Mouse (Mus musculus): ENCODE results near the gene Cyb5r2. TPM values are rescaled to one million over a fixed set of nuclear protein-coding genes. Genes with fewer than 3 reads are reported as not detected.

Cyb5r2 gene
- not detected in 2 replicates for total RNA-seq (2015)
- total RNA-seq (2017), result not detected in 2 replicates

DNA sequence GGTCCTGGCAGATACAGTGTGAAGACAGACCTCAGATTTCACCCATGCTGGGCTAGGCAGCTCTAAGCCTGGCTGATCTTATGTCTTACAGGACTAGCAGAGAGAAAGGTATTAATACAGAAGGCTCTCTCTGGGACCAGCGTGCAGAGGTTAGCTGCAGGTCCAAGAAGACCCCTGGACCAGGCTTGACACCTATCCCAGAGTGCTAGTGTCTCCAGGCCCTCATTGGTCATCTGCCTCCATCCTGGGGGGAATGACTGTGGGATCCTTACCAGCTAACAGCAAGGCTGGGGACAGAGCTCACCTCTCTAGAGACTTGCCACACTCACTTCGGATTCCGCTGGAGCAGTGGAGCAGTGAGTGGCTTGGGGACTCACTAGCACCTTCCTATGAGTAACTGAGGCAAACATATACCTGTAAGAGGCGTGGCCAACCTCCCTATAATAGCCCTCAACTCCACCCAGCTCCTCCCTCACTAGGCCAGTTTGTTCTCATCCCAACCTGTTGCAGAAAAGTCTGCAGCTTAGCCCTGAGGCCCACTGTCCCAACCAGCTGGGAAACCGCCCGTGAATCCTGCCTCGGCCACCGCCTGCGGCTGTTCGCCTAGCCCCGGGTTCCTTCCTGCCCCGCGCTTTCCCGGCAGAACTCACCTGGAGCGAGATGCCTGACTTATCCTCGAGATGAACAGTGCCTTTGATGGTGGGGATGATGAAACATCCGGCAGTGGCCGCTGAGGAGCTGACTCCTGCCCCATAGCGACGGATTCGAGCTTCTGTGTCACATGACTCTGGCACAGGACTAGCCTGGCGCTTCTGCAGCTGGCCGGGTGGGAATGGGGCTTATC lies at the start of gene Cyb5r2:
Gene Cyb5r2, minus strand, starts transcription at position 725 of the 844 bp plus-strand sequence.
- peak; percentile 71 for ATAC-seq (replicated peaks; ENCODE audit: poor library complexity)

DNA sequence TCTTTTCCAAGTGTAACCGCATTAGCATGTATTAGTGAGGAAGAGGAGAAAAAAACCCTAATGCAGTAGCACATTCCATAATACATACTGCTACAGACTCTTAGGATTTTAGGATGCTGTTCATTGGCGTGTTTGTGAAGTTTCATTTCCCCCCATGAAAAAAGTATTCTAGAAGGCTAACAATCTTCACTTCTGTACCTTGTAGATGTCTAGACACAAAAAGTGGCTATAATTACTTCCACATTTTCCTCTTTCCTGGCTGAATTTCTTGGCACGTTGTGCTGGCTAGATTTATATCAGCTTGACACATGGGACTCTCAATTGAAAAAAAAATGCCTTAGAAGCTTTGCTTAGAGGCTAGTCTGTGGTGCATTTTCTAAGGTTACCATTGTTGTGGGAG lies 44.3 kb upstream of the Cyb5r2 start:
- ATAC-seq (replicated peaks; ENCODE audit: poor library complexity), result no peak

DNA sequence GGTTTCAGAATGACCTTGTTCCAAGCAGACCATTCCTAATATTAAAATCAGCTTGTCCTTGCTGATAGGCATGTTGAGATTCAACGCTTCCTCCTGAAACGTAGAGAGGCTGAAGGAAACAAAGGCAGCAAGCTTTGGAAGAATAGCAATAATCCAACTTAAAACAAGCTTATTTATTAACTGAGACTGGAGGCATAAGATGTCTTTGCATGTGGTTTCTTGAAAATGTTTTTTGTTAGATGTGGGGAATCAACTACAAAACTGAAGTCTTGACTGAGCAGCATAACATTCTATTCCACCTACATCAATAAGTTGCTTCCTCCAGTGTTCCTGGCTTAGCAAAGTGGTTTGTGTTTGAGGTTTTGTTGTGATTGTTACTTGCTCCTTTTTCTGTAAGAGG lies 43.3 kb upstream of the Cyb5r2 start, which contains the start of gene Ovch2:
Gene Ovch2, minus strand, starts transcription at position 101 of the 400 bp plus-strand sequence.
- ATAC-seq (replicated peaks; ENCODE audit: poor library complexity), result no peak

DNA sequence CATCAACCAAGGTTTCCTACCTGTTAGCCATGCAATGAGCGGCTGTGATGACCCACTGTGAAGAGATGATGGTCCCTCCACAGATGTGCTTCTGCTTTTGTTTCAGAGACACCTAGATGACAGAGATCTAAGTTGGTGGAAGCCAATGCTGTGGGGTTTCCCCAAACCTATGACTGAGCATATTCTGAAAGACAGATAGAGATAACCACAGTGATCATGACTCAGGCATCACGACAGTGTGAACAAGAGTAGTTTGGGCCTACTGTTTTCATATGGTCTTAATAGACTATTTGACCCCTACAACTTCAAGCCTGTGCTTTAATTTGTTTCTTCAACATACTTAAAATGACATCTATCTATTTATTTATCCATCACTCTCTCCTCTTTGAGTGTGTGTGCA lies 38.7 kb upstream of the Cyb5r2 start:
- no peak for ATAC-seq (replicated peaks; ENCODE audit: poor library complexity)

DNA sequence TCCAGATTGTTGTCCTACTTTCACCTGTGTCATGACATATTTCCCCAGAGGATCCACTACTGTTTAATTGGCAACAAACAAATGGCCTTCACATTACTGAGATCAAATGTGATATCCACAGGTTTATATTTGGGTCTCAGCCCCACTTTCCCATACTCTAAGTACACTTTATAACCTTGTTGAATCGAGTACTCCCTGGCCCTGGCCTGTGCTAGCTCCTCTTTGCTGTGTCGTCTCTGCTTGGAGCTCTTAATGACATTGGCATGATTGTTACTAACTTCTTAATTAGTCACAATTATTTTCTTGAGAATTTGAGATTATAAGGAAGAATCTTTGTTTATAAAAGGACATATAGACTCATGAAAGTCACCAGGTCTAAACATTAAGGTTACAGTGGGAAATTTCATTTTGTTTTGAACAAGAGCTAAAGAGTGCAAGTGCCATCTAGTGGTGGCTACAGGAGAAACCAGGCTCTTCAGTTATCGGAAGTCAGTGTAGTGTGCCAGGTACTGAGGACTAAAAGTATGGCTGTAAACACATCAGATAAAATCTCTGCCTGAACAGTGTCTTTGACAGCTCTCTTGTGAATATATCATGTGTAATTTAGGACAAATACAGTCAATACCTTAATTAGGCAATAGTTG lies 30.3 kb upstream of the Cyb5r2 start:
- peak; percentile 90 for ATAC-seq (replicated peaks; ENCODE audit: poor library complexity)

DNA sequence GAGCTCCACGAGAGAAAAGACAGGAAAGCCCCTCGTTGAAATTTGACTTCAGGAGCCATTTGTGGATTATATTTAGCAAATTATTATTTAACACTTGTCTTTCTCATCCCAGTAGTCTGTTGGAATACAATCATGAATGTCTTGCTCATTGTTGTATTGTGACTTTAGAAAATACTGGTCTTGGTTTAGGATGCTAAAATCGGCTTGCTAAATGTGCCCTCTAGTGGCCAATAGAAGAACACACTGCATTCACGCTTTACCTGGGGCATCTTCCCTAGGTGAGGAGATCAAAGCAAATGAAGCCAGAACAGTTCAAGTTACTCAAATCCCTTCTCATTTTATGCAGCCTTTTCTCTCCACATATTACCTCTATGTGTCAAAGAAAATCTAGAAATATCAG lies 21.8 kb upstream of the Cyb5r2 start:
- ATAC-seq (replicated peaks; ENCODE audit: poor library complexity), result peak; percentile 65

DNA sequence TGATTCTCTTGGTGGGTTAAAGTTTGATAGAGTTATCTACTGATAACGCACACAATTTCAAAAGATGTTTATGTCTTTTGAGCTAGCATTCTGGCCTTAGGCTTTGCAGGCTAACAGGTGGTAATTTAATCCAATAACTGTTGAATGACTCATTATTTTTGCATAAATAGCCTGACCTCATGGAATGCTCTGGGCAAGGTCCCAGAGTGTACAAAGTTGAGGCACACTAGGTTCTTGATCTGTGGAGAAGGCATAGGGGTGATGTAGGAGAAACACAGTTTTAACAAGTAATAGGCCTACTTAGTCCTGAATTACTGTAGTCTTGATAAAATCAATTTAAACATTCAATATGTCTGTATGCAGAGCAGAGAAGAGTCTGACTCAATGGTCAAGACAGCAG lies 20.4 kb upstream of the Cyb5r2 start:
- ATAC-seq (replicated peaks; ENCODE audit: poor library complexity), result no peak

DNA sequence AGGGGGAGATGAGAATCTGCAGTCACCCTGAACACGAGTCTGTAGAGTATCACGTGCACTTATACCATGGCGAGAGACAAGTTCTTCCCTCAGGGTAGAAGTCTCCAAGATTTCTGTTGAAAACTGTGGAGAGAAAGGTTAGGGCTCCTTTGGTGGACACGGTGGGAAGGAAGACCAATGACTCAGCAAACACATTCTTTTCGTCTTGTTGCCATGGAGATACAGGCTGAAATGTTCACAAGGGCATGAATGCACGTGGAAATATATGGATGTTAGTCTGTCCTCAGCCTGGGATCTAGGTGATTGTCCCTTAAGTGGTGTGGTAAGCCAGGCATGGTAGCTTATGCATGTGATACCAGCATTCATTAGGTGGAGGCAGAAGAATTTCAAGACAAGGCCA lies 13.0 kb upstream of the Cyb5r2 start:
- ATAC-seq (replicated peaks; ENCODE audit: poor library complexity), result no peak

DNA sequence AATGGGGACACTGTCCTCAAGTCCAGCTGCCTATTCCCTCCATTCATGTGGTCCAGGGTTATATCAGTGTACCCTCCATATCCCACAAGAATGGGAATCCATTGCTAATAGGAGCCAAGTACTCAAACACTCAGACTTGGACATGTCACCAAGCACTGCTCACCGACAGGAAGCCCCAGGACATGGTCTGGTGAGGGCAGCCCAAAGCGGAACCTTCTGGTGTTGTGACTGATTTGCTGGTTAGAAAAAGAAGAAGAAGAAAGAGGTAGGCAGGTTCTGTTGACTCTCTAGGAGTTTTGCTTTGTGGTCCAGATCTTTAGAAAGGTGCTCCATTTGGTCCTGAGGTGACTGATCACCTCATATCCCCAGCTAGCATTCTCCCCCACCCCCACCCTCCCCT lies 1.1 kb downstream of the Cyb5r2 start:
- peak; percentile 52 for ATAC-seq (replicated peaks; ENCODE audit: poor library complexity)

DNA sequence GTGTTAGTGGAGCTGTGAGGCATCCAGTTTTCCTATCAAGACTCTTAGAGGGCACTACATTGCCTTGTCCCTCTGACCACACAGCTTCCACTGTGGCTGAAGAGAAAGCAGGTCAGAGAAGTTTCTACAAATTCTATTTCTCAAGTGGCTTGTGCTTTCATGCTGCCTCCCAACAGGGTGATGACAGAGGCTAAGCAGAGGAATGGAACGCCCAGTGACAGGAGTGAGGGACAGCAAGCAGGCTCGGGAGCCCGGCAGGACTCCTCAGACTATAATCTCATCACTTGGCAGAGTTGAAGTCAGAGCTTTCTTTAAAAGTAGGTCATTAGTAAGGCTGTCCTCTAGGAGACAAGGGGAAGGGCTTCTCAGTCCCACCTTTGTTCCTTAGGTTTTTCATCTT lies 1.9 kb downstream of the Cyb5r2 start:
- no peak for ATAC-seq (replicated peaks; ENCODE audit: poor library complexity)

DNA sequence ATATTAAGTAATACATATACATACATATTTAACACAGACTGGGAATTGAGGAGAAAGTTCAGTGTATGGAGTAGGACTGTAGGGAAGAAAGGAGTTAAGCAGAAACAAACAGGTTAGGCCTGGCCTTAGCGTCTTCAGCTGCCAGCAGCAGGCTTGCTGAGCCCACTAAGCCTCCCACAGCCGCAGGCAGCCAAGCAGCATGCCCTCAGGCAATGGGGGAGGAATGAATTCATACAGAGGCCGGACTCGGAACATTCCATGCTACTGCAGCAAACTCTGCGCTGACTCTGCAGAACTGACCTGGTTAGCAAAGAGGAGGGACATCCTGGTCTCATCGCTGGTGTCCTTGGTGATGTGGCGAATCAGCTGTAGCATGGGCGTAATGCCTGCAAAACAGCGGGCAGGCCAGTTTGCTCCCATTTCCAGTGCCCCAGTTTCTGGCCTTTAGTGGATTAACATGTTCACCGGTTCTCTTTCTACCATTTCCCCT lies 5.8 kb downstream of the Cyb5r2 start:
- ATAC-seq (replicated peaks; ENCODE audit: poor library complexity), result no peak

DNA sequence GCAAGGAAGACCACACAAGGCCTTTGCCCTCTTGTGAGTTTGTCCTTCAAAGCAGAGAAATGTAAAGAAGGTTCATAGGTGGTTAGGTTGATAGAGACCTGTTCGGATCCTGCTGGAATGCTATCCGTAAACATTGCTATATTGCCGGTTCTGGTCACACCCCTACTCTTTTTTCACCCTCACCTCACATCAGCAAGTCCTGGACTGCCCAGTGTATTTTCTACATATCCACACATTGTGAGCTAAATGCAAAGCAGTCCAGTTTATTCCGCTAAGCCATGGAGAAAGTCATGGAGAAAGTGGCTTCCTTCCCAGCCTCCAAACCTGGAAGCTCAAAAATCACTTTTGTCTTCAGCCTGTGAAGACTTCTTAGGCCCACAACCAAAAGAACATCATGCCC lies 8.1 kb downstream of the Cyb5r2 start:
- no peak for ATAC-seq (replicated peaks; ENCODE audit: poor library complexity)

DNA sequence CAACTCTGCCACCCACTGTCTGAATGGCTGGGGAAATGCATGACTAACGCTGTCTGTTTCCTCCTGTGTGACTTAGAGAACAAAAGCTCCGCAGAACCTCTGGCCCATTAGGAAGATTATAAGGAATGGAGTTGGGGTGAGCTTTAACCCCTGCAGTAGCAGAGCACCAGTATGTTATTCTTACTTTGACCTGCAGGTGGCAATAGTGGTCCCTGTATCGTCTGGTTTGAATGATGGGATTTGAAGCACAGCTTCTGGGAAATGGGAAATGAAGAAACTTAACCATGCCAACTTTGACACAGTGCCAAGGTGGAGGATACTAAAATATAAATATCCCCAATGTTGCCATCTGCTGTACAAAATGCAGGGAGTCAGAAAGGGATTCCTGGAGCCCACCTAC lies 8.6 kb downstream of the Cyb5r2 start:
- ATAC-seq (replicated peaks; ENCODE audit: poor library complexity), result peak; percentile 81

DNA sequence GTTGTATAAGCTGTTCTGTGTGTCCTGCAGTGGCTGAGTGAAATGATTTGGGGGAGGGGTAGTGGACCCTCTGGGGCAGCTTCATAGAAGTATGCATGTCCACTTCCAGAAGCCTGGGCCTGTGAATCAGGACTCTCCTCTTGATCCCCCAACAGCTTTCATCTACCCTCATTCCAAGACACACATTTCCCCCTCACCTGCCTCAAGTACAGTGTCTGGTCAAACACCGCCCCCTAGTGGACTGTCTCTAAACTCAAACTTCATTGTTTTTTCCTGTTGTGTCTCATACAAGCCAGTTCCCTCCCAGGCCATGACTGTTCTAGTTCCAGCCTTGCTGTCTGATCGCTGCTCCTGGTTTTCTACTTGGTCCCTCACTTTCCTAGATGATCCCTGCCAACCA lies 9.9 kb downstream of the Cyb5r2 start:
- ATAC-seq (replicated peaks; ENCODE audit: poor library complexity), result peak; percentile 77

DNA sequence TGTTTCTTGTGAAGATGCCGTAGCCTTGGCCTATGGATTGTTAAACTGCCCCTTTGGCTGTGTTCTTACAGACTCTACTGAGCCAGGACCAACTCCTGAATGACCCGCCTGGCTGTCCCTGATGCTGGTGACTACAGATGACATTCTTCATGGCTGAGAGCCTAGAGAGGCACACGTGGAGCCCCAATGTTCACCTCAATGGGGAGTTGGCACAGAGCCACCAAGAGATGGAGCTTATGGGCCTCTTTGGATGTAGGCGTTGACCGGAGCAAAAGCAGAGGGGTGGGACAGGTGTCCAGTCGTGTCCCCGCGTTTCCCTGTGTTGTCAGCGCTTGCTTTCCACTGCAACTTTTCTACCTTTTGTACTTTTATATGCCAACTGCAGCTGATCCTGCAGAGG lies 10.4 kb downstream of the Cyb5r2 start:
- ATAC-seq (replicated peaks; ENCODE audit: poor library complexity), result no peak

DNA sequence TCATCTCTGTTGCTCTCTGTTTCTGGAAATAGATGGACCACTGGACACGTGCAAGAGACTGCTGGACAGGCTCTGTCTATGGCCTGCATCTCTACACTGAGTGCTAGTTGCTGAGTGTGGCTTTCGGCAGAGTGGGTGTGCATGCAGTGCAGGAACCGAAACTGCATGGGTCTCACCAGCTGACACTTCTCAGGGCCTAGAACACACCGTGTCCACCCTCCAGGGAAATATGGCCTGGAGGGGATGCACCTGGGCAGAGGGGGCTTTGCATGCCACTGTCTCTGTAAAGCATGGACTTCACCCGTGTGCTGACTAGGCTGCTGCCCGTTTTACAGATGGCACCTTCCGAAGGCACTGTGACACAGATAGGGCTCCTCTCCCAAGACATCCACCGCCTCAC lies 11.8 kb downstream of the Cyb5r2 start:
- ATAC-seq (replicated peaks; ENCODE audit: poor library complexity), result no peak

DNA sequence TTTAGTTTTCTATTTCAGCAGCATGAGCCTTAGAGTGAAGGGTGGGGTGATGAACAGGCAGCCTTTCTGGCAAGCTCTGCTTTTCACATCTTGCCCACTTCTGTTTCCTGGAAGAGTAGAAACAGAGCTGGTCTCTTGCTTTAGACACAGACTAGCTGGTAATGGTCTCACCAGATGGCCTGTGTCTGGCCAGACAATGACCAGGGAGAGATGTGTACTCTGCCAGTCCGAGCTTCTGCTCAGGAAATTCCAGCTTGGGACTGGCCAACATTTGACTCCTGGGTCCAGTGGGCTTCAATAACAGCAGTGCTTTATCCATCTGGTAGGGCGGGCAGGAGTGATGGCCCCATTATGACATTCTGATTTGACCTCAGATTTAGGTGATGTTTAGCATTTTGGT lies 12.7 kb downstream of the Cyb5r2 start:
- no peak for ATAC-seq (replicated peaks; ENCODE audit: poor library complexity)

DNA sequence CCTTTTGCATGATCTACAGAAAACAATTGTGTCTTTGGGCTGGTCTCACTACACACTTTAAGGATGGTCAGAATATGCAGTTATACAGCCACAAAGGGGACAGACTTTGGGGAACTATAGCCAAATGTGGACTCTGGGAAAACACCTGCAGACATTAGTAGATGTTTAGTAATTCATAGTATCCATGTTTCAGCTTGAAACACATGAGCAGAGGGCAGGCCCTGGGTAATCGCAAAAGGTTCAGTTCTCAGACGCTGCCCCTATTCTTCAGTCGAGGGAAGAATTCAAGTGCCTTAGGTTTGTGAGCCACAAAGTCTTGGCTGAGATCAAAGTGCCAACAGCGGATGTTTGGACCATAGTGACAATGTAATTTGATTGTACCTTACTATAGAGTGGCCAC lies 13.4 kb downstream of the Cyb5r2 start:
- no peak for ATAC-seq (replicated peaks; ENCODE audit: poor library complexity)

DNA sequence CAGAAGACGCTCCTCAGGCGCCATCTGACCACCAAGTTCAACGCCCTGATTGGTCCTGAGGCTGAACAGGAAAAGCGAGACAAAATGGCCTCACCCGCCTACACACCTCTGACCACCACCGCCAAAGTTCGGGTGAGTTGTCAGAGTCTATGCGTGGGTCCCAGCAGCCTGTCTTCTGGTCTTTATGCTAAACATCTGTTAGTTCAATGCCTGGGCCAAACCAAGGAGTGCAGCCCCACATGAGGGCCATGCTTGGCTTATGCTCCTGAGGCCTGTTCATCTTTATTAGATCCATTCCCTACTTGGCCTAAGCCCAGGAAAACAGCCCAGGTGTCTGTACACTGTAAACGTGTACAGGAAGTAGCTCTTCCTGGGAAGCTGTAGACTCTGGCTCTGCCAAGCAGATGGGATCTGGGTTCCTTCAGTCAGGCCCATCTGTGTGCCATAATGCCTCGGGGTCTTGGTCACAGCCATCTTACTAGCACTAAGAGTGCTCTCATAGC lies 14.8 kb downstream of the Cyb5r2 start:
- ATAC-seq (replicated peaks; ENCODE audit: poor library complexity), result no peak

DNA sequence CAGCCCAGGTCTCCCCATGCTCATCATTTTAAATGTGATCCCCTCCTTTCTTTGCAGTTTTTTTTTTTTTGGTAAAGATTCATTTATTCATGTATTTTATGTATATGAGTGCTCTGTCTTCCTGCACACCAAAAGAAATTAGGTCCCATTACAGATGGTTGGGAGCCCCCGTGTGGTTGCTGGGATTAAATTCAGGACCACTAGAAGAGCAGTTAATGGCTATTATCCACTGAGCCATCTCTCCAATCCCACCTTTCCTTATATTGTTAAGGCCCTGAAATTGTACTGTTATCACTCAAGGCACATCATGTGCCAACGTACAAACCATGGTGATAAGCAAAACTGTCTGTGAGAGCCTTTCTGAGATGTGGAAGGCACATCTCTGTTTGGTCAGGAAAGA lies 19.1 kb downstream of the Cyb5r2 start:
- ATAC-seq (replicated peaks; ENCODE audit: poor library complexity), result peak; percentile 64

DNA sequence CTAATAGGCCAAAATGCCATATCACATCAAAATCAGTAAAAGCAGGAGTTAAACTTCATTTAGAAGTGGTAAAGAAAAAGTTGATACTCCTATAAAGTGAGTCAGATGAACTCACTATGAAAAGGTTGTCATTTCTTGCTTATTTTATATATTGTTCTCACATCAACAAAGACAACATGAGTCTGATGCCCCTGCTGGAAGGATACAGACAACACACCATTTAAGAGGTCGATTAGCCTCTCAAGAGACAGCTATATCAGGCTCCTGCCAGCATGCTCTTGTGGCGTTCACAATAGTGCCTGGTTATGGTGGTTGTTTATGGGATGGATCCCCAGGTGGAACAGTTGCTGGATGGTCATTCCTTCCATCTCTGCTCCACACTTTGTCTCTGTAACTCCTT lies 24.7 kb downstream of the Cyb5r2 start:
- ATAC-seq (replicated peaks; ENCODE audit: poor library complexity), result peak; percentile 73

DNA sequence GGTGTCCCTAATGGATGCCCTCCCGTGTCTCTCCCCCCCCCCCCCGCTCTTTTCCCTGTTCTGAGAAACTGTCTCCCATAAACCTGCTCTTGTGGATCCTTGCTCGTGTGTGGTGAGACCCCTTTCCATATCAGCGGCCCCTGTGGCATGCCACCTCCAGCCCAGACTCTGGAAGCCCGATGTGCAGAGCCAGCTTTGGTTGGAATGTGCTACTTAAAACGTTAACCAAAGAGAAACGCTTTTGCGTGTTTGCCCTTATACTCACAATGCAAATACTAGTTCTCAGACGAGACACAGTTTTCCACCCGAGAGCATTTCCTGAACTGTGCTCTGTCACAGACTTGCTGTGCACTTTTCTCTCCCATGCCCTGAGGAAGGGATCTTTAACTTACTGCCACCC lies 27.2 kb downstream of the Cyb5r2 start:
- ATAC-seq (replicated peaks; ENCODE audit: poor library complexity), result no peak

Data from megakaryocyte progenitor cell, adult 5-6 weeks (primary cell).